Mouse (Mus musculus) MEL (cell line): ENCODE data around the gene Zcchc14. TPM values are rescaled to one million over a fixed set of nuclear protein-coding genes. Genes with fewer than 3 reads are reported as not detected.

ENCODE experiments used
- DNase-seq: peaks from one replicate; pipeline ENCODE4 v3.0.0; 2011; ENCODE audit warnings: low read depth, low spot score
- H3K27ac ChIP-seq: 2 replicates; pipeline ENCODE4 v1.5.1; 2012; ENCODE audit warnings: low read depth, mild to moderate bottlenecking, control low read depth, low read length, moderate library complexity; ENCODE audit not compliant: control insufficient read depth
- H3K27me3 ChIP-seq, 2 experiments: fragments of 150-350 bp in 1 of 2; sonication (generic) in 1 of 2; 2 replicates each; pipeline ENCODE4 v1.6.1; 2012; ENCODE audit warnings: low read length in 2 of 2, mild to moderate bottlenecking in 2 of 2, improper control_type of control experiment in 1 of 2, moderate library complexity in 1 of 2; ENCODE audit not compliant: insufficient read depth in 2 of 2, control insufficient read depth in 1 of 2
- H3K36me3 ChIP-seq, 2 experiments: 2 replicates each; pipeline ENCODE4 v1.6.1; 2012 to 2014; ENCODE audit warnings: low read length in 2 of 2, improper control_type of control experiment in 1 of 2, inconsistent platforms in 1 of 2, mild to moderate bottlenecking in 1 of 2; ENCODE audit not compliant: insufficient read depth in 2 of 2, control insufficient read depth in 1 of 2
- H3K4me1 ChIP-seq, 2 experiments: fragments of 150-350 bp in 1 of 2; sonication (generic) in 1 of 2; 2 replicates each; pipeline ENCODE4 v1.6.1; 2012; ENCODE audit warnings: low read length in 2 of 2, improper control_type of control experiment in 1 of 2, mild to moderate bottlenecking in 1 of 2; ENCODE audit not compliant: insufficient read depth in 2 of 2, control insufficient read depth in 1 of 2
- H3K4me3 ChIP-seq, 2 experiments: fragments of 150-350 bp in 1 of 2; sonication (generic) in 1 of 2; 2 replicates each; pipeline ENCODE4 v1.5.1; 2012; ENCODE audit warnings: low read depth in 2 of 2, low read length in 2 of 2, mild to moderate bottlenecking in 2 of 2, moderate library complexity in 2 of 2, control low read depth in 1 of 2, improper control_type of control experiment in 1 of 2; ENCODE audit not compliant: control insufficient read depth in 1 of 2, insufficient read depth in 1 of 2
- H3K79me2 ChIP-seq: 2 replicates; pipeline ENCODE4 v1.6.1; 2012; ENCODE audit warnings: mild to moderate bottlenecking, low read length, moderate library complexity; ENCODE audit not compliant: control insufficient read depth, poor library complexity, insufficient read depth
- H3K9ac ChIP-seq: 2 replicates; pipeline ENCODE4 v1.6.1; 2012; ENCODE audit warnings: low read depth, mild to moderate bottlenecking, control low read depth, low read length, moderate library complexity; ENCODE audit not compliant: control insufficient read depth, poor library complexity, severe bottlenecking
- H3K9me3 ChIP-seq: fragments of 150-350 bp; sonication (generic); replicated peaks from 2 replicates; pipeline ENCODE4 v1.6.1; 2012; ENCODE audit warnings: mild to moderate bottlenecking, low read length, improper control_type of control experiment, moderate library complexity; ENCODE audit not compliant: insufficient read depth
- BHLHE40 ChIP-seq: IDR thresholded peaks from 2 replicates; pipeline ENCODE4 v1.6.1; 2012; ENCODE audit warnings: low read depth, mild to moderate bottlenecking, inconsistent platforms, low read length, improper control_type of control experiment, borderline replicate concordance
- CHD2 ChIP-seq: IDR thresholded peaks from 2 replicates; pipeline ENCODE4 v1.6.1; 2011; ENCODE audit warnings: low read length, improper control_type of control experiment
- E2F4 ChIP-seq: IDR thresholded peaks from 2 replicates; pipeline ENCODE4 v1.6.1; 2011; ENCODE audit warnings: low read depth, low read length, improper control_type of control experiment, borderline replicate concordance
- ELF1 ChIP-seq: IDR thresholded peaks from 2 replicates; pipeline ENCODE4 v1.6.1; 2014; ENCODE audit warnings: low read depth, mild to moderate bottlenecking, inconsistent platforms, low read length, improper control_type of control experiment, moderate library complexity
- EP300 ChIP-seq, 2 experiments: IDR thresholded peaks; 2 replicates each; pipeline ENCODE4 v1.6.1; 2011; ENCODE audit warnings: improper control_type of control experiment in 2 of 2, low read length in 2 of 2, low read depth in 1 of 2, mild to moderate bottlenecking in 1 of 2
- ETS1 ChIP-seq: IDR thresholded peaks from 2 replicates; pipeline ENCODE4 v1.6.1; 2012; ENCODE audit warnings: low read depth, mild to moderate bottlenecking, inconsistent platforms, low read length, improper control_type of control experiment, moderate library complexity
- KAT2A ChIP-seq: conservative IDR thresholded peaks from 2 replicates; pipeline ENCODE4 v1.6.1; 2012; ENCODE audit warnings: low read depth, low read length, improper control_type of control experiment, inconsistent platforms
- MAFK ChIP-seq: IDR thresholded peaks from 2 replicates; pipeline ENCODE4 v1.6.1; 2011; ENCODE audit warnings: low read depth, mild to moderate bottlenecking, low read length, improper control_type of control experiment, borderline replicate concordance
- MAX ChIP-seq: IDR thresholded peaks from 2 replicates; pipeline ENCODE4 v1.6.1; 2011; ENCODE audit warnings: low read length, improper control_type of control experiment
- MYB ChIP-seq: IDR thresholded peaks from 2 replicates; pipeline ENCODE4 v1.6.1; 2011; ENCODE audit warnings: mild to moderate bottlenecking, low read depth, low read length, improper control_type of control experiment
- NELFE ChIP-seq: IDR thresholded peaks from 2 replicates; pipeline ENCODE4 v1.6.1; 2011; ENCODE audit warnings: low read depth, low read length, improper control_type of control experiment
- POLR2A ChIP-seq, 2 experiments: IDR thresholded peaks; 2 replicates each; pipeline ENCODE4 v1.6.1; 2011 to 2012; ENCODE audit warnings: low read length in 2 of 2, mild to moderate bottlenecking in 2 of 2, control low read depth in 1 of 2, improper control_type of control experiment in 1 of 2, low read depth in 1 of 2, moderate library complexity in 1 of 2; ENCODE audit not compliant: control insufficient read depth in 1 of 2, insufficient read depth in 1 of 2, poor library complexity in 1 of 2
- RCOR1 ChIP-seq: IDR thresholded peaks from 2 replicates; pipeline ENCODE4 v1.6.1; 2012; ENCODE audit warnings: low read depth, mild to moderate bottlenecking, inconsistent platforms, low read length, improper control_type of control experiment
- SMC3 ChIP-seq: IDR thresholded peaks from 2 replicates; pipeline ENCODE4 v1.6.1; 2011; ENCODE audit warnings: low read depth, low read length, improper control_type of control experiment
- TAL1 ChIP-seq: IDR thresholded peaks from 2 replicates; pipeline ENCODE4 v1.6.1; 2012; ENCODE audit warnings: mild to moderate bottlenecking, inconsistent platforms, low read length, moderate library complexity, mixed read lengths
- TCF12 ChIP-seq: IDR thresholded peaks from 2 replicates; pipeline ENCODE4 v1.6.1; 2014; ENCODE audit warnings: low read depth, mild to moderate bottlenecking, inconsistent platforms, low read length, improper control_type of control experiment, moderate library complexity
- USF2 ChIP-seq, 2 experiments: IDR thresholded peaks; 2 replicates each; pipeline ENCODE4 v1.6.1; 2011 to 2012; ENCODE audit warnings: improper control_type of control experiment in 2 of 2, low read length in 2 of 2, borderline replicate concordance in 1 of 2, inconsistent platforms in 1 of 2, low read depth in 1 of 2, mild to moderate bottlenecking in 1 of 2; ENCODE audit not compliant: insufficient read depth in 1 of 2
- ZC3H11A ChIP-seq: IDR thresholded peaks from 2 replicates; pipeline ENCODE4 v1.6.1; 2012; ENCODE audit warnings: low read depth, mild to moderate bottlenecking, inconsistent platforms, low read length, improper control_type of control experiment
- ZMIZ1 ChIP-seq: IDR thresholded peaks from 2 replicates; pipeline ENCODE4 v1.6.1; 2012; ENCODE audit warnings: low read depth, mild to moderate bottlenecking, inconsistent platforms, low read length, improper control_type of control experiment, moderate library complexity
- ZNF384 ChIP-seq: IDR thresholded peaks from 2 replicates; pipeline ENCODE4 v1.6.1; 2012; ENCODE audit warnings: low read depth, mild to moderate bottlenecking, inconsistent platforms, low read length, improper control_type of control experiment
- polyA plus RNA-seq, 2 experiments: library from polyadenylated mRNA; stranded (reverse) in 1 of 2; unstranded in 1 of 2; fragments of >175 nt in 1 of 2; fragments of >200 nt in 1 of 2; gene quantifications; 2 replicates each; pipeline versions ENCODE4 v1.2.1 to v1.2.4; 2012; ENCODE audit warnings: low replicate concordance in 2 of 2, low read depth in 1 of 2; ENCODE audit not compliant: insufficient read length in 2 of 2, insufficient read depth in 1 of 2, missing spikeins in 1 of 2
- total RNA-seq: library from RNA; depleted of rRNA; stranded (reverse); fragments of 300-350 nt; gene quantifications from 2 replicates; pipeline ENCODE4 v1.2.3, GENCODE M21; 2012

The Zcchc14 gene
- total and polyA plus RNA-seq, 3 experiments, result 0.04 to 0.11 TPM; not detected in 1

GRCm38 (mm10) chr8:121681457-121681856 lies 28.8 kb upstream of the Zcchc14 start:
- H3K36me3 ChIP-seq, result no peaks in the 10 kb centered on the region
- DNase-seq, result no peak
- no peak overlapping the region for H3K4me3 ChIP-seq
- no peaks in the 10 kb centered on the region for H3K4me1 ChIP-seq
- H3K27me3 ChIP-seq, result no peaks in the 10 kb centered on the region; a peak in 1 of 4 replicates
- no peak overlapping the region for H3K9ac ChIP-seq
- TF ChIP-seq SMC3 (no peak), ZC3H11A (no peak), MAX (no peak)
- no peaks in the 10 kb centered on the region for H3K79me2 ChIP-seq
- H3K27ac ChIP-seq, result no peak overlapping the region
- no peaks in the 10 kb centered on the region for H3K9me3 ChIP-seq

- Histone ChIP-seq H3K27me3 (no peaks in the 10 kb centered on the region; a peak in 1 of 4 replicates), H3K9ac (no peak overlapping the region), H3K4me1 (no peaks in the 10 kb centered on the region), H3K27ac (no peak overlapping the region), H3K9me3 (no peaks in the 10 kb centered on the region), H3K79me2 (no peaks in the 10 kb centered on the region), H3K4me3 (no peak overlapping the region), H3K36me3 (no peaks in the 10 kb centered on the region)
- TF ChIP-seq ELF1 (no peak), BHLHE40 (no peak), MAFK (no peak), E2F4 (no peak), TCF12 (no peak), EP300 (IDR thresholded peaks at IDR 0.05; ENCODE audit: low read depth in 1 of 2, low read length in 2 of 2) (no peak), RCOR1 (no peak), POLR2A (IDR thresholded peaks at IDR 0.05; ENCODE audit: control insufficient read depth in 1 of 2, insufficient read depth in 1 of 2, low read depth in 1 of 2, low read length in 2 of 2, poor library complexity in 1 of 2) (no peak), ZNF384 (no peak), TAL1 (no peak), USF2 (IDR thresholded peaks at IDR 0.05; ENCODE audit: borderline replicate concordance in 1 of 2, insufficient read depth in 1 of 2, low read depth in 1 of 2, low read length in 2 of 2) (no peak), KAT2A (no peak), ZMIZ1 (no peak), SMC3 (no peak), ETS1 (no peak), CHD2 (no peak), MYB (no peak), NELFE (no peak)
- DNase-seq, result no peak
Measured at GRCm38 (mm10) chr8:121680896-121681295, 28.2 kb upstream of the Zcchc14 start.
